Mouse (Mus musculus): ENCODE measurements around the gene Stab1.

The Stab1 gene

DNA sequence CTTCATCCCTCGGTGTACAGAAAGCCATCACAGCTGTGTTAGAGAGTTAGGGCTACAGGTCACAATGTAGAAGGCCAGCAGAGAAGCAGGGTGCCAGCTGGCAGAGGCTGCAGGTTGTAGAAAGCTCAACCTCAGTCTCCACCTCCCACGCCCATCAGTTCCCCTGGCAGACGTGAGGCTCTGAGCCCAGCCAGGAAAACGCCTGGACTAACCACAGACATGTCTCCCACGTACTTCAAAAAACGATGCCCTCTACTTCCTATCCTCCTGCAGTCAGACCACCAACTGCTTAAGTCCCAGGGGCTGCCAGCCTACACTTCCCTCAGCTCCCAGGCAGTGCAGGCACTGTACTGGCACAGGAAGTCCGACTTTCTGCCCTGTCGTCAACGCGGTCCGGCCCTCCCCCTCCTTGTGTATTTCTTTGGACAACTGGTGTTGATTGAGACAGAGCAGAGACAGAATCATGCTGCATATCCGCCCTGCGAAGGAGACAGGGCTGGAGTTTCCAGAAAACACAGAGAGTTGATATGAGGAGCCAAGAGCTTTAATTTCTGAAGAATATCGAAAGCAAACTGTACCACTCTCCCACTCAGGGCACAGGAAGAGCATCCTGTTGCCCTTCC lies 26.6 kb upstream of the Stab1 start:
- peak; percentile 84 for DNase-seq (ENCODE audit: extremely low read depth, low read depth, low spot score)

DNA sequence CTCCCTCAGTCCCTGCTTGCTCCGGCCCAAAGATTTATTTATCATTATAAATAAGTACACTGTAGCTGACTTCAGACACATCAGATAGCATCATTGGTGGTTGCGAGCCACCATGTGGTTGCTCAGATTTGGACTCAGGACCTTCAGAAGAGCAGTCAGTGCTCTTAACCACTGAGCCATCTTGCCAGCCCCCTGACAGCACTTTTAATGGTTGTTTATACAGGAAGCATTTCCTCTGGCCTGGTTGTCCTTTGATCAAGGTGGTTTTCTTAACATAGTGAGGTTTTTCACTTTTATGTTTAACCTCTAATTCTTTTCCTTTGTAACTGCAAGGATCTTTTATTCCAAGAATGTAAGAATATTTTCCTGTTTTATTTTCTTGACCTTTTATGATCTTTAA lies 26.0 kb upstream of the Stab1 start:
- DNase-seq (ENCODE audit: extremely low read depth, low read depth, low spot score) = no peak

DNA sequence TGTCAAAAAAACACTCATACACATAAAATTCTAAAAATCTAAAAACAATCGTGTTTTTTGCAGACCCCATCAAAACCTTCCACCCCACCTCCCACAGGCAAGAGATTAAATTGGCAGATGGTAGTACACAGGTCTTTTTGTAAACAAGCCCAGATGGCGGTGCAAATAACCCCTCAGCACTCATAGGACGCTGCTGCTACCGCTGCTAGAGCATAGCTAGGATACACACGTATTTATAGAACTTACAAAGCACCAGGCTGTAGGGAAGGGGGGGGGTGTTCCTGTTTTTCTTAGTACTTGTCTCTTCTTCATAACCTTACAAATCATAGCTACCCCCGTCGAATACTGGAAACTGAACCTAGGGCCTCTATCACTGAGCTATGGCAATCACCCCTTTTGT lies 25.4 kb upstream of the Stab1 start:
- no peak for DNase-seq (ENCODE audit: extremely low read depth, low read depth, low spot score)

DNA sequence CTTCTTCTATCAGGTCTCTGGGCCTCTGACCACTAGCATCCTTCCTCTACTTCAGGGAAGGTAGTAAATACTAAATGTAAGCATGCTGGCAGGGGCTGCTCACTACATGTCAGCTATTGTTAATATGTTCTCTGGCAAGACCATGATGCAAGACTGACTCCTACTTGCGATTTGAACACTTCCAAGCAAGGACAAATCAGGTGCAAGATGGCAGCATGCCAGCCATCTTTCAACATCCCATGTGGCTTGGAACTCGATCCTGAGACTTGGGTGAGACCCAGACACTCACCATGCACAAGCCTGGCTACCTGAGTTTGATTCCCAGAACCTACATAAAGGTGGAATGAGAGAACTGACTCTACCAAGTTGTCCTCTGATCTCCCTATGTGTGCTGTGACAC lies 23.5 kb upstream of the Stab1 start:
- peak; percentile 75 for DNase-seq (ENCODE audit: extremely low read depth, low read depth, low spot score)

DNA sequence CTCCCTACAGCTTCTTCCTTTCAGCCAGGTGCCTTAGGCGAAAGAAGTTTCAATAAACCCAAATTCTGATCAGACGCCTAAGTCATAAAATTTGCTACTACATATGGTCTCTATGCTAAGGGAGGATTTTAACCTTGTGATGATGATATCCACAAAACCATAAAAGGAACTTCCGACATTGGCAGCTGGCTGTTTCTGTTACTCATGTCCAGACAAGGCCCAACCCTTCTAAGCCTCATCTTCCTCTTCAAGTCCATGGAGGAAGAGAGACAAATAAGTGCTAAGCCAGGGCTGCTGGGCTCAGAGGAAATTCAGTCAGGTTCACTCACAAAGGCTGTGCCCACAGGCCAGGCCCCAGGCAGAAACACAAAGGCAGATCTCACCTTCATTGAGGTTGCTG lies 20.9 kb upstream of the Stab1 start:
- DNase-seq (ENCODE audit: extremely low read depth, low read depth, low spot score) = no peak

DNA sequence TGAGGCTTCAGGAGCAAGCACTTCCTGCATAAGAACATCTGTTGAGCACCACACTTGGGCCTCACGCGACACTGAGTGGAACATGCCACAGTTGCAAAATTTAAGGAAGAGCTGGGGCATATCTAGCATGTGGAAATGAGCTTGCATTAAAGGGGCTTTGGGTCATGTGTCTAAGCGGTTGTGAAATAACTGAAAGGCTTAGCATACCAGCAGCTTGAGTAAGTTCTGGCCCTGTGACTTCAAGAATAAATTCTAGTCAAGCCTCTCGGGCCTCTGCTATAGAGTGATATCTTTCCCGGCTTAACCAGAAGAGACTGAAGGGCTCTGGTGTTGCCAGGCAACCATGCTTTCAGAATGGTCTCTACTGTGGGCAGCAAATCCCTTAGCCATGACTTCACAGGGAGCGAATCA lies 20.3 kb upstream of the Stab1 start:
- DNase-seq (ENCODE audit: extremely low read depth, low read depth, low spot score) = no peak

DNA sequence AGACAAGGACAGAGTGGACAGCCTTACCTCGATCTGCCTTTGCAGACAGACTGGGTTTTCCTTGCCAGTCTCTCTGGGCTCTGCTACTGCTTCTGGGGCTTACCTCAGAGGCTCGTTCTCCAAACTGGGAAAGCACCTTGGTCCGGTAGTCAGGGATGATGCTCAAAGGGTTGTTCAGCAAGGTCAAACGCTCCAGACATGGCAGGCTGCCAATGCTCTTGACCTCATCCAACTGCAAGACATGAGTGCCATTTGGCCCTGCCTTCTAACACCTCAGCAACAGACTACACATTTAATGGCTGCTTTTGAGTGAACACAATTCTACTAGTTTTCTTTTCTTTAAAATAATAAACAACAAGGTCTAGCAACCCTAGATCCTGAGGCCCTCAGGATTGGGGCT lies 18.2 kb upstream of the Stab1 start:
- DNase-seq (ENCODE audit: extremely low read depth, low read depth, low spot score) = no peak

DNA sequence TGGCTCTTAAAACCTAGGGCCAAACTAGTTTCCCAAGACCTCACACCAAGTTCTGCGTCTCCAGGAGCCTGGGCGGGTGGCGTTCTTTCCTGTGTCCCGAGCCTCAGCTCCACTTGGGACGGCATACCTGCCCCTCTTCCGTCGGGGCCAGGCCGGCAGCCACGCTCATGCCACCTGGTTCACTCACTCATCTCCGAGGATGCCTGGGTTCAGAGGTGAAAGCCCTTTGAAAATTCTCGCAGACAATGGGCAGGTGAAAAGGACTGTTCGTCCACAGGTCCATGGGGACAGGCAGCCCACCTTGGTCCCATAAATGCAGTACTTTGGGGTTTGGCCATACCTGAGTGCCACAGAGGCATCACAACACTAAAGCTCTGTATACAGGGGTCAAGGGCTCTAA lies 15.8 kb upstream of the Stab1 start:
- DNase-seq (ENCODE audit: extremely low read depth, low read depth, low spot score) = no peak

DNA sequence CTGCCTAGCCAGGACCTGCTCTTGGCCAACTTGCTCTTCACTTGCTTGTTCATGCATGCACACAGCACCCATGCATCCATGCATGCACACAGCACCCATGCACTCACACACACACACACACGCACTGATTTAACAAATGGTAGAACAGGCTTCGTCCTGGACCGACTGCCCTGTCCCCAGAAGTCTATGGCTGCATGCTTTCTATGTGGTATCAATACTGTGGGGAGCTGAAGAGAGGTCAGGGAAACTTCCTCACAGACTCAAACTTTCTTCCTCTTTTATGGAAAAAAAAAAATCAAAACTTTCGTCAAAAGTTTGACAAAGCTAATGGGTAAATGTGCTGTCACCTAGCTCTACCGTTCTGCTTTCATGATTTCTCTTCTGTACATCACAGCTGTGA lies 15.1 kb upstream of the Stab1 start:
- no peak for DNase-seq (ENCODE audit: extremely low read depth, low read depth, low spot score)

DNA sequence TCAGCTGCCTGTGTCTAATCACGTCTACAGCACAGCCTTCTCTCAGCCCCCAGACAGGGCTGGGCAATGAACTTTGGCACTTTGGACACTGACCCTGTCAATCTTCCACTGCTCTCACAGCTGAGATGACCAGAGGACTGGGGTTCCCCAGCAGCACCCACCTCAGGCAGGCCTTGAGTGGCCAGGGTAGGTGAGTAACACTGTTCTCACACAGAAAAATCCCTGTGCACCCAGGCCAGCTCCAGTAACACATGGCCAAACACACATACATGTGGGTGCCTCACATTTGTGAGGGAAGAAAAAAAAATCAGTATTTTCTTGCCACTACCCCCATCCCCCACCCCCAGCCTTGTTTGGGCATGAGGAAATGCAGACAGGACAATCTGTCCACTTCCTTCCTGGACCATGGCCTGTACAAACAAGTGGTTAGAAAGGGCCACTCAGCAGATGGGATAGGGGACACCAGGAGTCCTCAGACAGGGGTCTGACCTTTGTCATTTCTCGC lies 14.4 kb upstream of the Stab1 start:
- DNase-seq (ENCODE audit: extremely low read depth, low read depth, low spot score) = no peak

DNA sequence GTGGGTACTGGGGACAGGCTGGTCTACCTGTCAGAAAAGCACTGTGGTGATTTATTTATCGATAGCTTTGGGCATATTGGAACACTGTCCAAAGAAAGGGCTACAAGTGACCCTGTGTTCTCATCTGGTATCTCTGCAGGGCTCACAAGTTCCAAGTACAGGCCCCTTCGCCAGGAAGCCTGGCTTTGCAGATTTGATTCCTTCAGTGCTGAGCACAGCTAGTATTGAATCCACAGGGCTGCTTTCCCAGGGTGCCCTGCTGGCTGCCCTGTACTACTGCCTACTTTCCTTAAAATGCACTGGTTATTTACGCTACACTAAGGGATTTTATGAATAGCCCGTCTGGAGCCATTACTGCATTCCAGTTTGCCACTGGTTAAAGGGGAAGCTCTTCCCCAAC lies 13.1 kb upstream of the Stab1 start:
- no peak for DNase-seq (ENCODE audit: extremely low read depth, low read depth, low spot score)

DNA sequence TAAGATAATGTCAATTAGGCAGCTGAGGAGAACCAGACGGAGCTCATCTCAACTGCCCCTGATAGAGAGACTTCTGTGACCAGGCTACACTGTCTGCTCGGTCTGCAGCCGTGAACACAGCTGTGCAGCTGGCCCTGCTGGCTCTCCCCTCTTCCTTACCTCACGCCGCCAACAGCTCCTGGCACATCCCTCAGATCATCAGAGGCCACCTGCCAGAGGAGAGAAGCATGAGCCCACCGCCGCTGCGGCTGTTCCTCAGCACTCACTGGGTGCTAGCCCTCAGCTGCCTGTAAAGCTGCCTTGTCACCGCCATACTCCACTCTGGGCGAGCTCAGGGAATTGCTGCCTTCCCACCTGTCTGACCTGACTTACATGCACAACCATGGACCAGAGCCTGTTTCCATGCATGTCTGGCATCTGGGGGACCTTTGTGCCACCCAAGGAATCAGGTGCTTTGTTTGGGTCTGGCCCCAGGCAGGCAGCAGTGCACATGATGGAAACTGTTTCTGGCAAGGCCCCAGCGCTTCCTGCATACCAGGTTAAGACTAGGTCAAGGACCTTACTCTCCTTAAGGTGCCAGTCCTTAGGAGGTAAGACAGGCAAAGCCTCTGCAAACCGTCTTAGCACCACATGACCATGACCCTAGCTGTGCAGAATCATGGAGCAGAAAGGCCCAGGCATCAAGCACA lies 11.4 kb upstream of the Stab1 start:
- DNase-seq (ENCODE audit: extremely low read depth, low read depth, low spot score) = no peak

DNA sequence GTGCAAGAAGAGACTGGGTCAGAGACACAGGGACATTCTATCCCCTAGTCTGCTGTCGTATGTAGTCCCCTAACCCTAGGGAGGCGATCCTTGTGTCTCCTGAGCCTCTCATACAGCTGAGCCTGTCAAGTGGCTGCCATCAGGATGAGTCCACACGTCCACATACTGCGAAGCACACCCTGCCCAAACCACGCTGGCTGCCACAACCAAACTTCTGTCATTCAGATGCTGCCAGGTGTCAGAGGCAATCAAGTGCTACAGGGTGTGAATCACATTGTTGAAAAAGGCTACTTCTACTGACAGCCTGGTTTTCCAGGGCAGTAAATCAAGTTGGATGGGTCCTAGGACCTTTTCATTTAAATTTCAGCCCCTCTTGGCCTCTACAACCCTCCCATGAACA lies 9.3 kb upstream of the Stab1 start:
- no peak for DNase-seq (ENCODE audit: extremely low read depth, low read depth, low spot score)

DNA sequence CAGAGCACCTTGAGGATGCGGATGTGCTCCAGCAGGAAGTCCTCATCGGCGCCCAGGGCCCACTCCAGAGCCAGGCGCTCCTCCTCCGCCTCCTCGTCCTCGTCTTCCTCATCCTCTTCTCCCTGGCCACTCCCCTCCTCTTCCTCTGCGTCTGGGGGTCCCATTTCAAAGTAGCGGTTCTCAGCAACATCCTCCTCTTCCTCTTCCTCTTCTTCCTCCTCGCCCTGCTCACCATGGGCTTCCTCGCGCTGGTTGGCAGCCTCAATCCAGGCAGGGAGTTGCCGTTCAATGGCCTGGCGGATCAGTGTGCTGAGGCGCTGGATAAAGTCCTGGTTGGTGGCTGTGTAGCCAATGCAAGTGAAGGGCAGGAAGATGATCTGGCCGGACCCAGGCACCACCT lies 8.8 kb upstream of the Stab1 start:
- DNase-seq (ENCODE audit: extremely low read depth, low read depth, low spot score) = no peak

DNA sequence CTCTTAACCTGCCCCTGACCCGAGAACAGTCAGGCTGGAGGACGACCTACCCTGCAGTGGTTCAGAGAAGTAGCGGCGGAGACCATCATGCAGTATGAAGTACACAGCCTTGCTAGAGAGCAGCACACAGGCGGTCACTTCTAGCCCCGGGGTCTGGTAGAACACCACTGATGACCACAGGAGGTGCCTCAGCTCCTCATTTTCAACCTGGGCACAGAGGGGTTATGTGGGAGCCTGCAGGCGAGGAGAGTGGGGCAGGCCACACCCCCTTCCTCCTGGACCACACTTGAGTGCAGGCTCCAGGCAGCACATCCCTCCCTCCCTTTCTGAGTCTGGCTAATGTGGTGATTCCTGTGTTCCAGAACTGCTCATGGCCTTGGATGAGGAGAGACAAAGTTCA lies 5.1 kb upstream of the Stab1 start:
- no peak for DNase-seq (ENCODE audit: extremely low read depth, low read depth, low spot score)

DNA sequence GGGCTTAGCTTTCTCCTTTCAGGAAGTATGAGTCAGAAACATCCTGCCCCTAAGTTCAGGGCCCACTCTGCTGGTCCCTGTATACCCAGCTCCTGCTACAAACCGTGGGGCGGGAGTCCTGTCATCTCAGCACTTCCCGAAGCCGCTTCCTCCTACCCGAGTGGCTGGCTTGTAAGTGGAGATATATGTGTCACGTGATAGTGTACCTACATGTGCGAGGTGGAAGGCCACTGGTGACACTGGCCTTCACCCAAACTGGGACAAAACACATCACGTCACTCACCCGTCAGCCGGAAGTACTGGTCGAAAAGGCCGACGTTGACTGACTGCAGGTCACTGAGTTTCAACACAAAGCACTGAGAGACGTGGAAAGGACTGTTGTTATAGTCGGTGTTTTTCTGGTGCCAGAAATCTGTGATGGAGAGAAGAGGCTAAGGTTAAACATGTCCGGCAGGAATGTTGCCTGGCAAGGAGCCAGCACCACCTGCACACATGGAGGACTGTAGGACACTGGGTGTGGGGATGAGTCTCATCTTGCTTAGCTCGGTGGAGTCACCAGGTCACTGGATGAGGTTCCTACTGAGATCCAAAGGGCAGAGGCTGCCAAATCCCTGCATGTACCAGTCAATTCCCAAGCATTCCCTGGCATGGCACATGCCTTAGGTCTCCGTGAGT lies 4.5 kb upstream of the Stab1 start:
- no peak for DNase-seq (ENCODE audit: extremely low read depth, low read depth, low spot score)

DNA sequence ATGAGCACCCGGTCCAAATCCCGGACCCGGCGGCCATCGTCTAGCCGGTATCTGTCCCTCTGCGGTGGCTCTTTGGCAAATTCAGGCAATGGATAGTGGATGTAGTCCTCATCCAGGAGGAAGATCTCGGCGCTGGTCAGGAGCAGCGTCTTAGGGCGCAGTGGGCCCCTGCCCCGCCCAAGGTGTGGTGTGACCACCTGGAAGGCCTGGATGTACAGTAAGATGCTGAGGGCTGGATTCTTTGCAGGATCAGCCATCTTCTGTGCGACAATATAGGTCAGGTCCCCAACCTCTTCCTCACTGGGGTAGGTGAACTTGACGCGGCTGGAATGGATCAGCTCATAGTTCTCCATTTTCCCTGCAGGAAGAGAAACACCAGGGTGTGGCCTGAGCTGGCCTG lies 3.4 kb upstream of the Stab1 start:
- DNase-seq (ENCODE audit: extremely low read depth, low read depth, low spot score) = no peak

DNA sequence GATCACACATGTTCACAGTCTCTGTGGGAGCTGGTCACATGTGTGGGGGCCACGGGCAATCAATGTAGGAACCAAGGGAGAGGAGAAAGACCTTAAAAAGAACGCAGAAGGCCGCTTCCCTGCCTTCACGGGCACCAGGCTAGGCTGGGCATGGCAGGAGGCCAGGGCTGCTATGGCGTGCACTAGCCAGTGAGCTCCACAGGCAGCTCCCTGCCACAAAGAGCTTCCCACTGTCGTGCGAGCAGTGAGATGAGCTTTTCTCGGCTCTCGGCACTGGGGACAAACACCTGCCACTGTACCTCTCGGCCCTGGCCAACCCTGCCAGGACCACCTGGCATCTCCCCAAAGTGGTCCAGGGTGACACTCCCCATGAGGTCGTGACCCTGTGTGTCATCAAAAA lies 2.9 kb upstream of the Stab1 start:
- DNase-seq (ENCODE audit: extremely low read depth, low read depth, low spot score) = no peak

DNA sequence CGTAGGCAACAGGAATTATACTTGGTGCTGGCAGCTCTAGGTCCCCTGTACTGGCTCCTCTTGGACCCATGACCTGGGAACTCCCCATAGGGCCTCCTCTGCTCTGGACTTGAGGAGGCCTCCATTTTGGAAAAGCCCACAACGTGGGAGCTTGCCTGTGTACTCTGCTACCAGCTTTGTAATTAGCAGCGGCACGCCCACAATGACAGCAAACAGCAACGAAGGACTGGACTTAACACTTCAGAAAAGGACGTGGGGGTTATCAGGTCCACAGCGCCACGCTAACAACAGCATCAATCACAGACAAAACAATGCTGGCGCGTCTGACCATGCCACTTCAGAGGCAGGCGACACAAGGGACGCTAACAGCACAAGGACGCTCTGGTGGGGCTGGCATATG lies 2.5 kb upstream of the Stab1 start:
- DNase-seq (ENCODE audit: extremely low read depth, low read depth, low spot score) = no peak

DNA sequence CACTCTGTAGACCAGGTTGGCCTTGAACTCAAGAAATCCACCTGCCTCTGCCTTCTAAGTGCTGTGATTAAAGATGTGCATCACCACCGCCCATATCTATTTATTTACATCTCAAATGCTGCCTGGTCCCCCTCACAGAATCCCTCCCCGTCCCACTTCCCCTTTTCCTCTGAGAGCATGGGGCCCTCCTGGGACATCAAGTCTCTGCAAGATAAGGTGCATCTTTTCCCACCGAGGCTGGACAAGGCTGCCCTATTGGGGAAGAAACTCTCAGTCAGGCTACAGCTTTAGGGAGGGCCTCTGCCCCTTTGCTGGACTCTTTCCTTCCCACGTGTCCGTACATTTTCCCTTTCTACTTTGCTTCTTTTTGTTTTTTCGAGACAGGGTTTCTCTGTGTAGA lies 1.1 kb upstream of the Stab1 start:
- DNase-seq (ENCODE audit: extremely low read depth, low read depth, low spot score) = no peak

DNA sequence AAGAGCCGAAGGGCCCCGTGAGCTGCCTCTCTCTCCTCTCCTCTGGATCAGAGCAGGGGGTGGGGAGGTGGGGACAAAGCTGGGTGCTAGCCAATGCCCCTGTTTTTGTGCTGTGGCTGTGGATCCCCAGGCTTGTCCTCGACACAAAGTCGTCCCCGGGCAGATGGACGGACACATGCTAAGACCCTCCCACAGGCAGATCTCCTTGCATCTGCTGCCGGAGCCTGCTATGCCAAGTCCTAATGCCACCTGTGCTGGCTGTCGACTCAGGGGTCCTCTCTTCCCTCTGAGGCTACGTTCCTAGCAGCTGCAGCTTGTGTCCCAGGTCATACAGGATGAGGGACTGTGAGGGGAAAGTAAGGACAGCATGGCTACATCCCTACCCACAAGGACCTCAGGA lies 1.6 kb downstream of the Stab1 start:
- no peak for DNase-seq (ENCODE audit: extremely low read depth, low read depth, low spot score)

DNA sequence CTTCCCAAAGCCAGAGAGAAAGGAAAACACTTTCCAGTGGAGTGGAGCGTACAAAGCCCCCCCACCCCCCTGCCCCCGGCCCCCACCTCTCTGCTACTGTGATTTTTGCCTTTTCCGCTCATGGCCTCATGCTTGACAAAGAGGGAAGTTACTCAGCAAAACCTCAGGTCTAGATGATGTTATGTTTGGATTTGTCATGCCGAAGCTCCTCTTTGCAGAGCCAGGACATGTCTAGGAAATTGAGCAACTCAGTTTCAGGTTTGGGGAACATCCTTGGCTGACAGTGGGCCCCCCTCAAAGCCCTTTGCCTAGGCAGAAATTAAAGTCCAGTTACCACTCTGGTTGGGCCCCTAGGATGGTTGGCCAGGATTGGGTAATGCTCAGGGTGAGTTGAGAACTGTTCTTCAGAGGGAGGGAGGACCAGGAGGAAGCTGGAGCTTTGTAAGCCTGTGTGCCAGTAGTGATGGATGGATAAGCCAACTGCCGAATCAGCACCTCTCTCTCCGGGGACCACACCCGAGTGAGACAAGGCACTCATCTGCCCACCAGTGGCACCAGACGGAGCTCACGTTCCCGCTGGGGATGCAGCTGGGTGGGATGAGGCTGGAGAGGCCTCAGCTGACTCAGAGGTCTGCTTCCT lies 2.3 kb downstream of the Stab1 start:
- no peak for DNase-seq (ENCODE audit: extremely low read depth, low read depth, low spot score)

Measured in fat pad, adult 2 months (tissue).